Mouse (Mus musculus): ENCODE data around the gene Unc5b. TPM values are rescaled to one million over a fixed set of nuclear protein-coding genes. Genes with fewer than 3 reads are reported as not detected.
A peak's percentile ranks its signal among the peaks of the same experiment; 100 is the strongest.

Unc5b gene
- total RNA-seq, 2 experiments from 2014 or later = not detected

- no peak for ATAC-seq (replicated peaks; ENCODE audit: poor library complexity)
Observed at GRCm38 (mm10) chr10:60727301-60727700, 104.1 kb downstream of the Unc5b start.

DNA sequence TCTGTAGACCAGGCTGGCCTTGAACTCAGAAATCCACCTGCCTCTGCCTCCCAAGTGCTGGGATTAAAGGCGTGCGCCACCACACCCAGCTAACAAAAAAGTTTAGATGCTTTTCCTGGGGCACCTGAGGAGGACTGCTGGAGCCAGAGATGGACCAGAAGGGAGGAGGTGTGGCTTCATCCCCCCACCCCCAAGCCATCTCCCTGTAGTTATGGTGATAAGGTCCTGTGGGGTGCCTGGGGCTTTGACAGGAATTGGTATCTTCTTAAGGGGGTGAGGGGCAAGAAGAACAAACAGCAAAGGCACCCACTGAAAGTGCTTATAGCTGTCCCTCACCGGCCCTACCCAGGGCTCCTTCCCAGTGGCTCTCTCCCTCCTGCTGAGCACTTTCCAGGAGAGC is 104.5 kb downstream of the Unc5b start:
- ATAC-seq (replicated peaks; ENCODE audit: poor library complexity) = no peak

DNA sequence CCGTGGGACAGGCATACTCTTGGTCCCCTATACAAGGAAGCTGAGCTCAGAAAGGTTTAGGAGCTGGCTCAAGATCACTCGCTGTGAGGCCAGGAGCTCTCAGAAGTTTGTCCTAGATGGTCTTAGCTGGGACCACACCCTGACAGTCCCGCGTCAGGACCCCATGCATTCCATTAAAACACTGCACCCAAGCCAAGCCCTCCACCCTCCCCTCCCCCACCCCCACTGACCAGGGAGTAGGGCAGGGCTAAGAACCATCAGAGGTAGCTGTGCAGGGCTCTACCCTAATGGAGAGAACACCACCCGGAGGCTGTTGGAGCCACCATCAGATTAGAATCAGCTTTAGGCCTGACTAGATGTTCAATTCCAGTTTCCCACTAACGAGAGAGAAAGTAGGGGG is 106.9 kb downstream of the Unc5b start:
- ATAC-seq (replicated peaks; ENCODE audit: poor library complexity) = no peak

GRCm38 (mm10) chr10:60723345-60723744 is 108.0 kb downstream of the Unc5b start:
- ATAC-seq (replicated peaks; ENCODE audit: poor library complexity) = peak; percentile 52; the same call in 1 of the 2 replicates

GRCm38 (mm10) chr10:60721640-60722039 is 109.7 kb downstream of the Unc5b start:
- no peak for ATAC-seq (replicated peaks; ENCODE audit: poor library complexity)

- no peak for ATAC-seq (replicated peaks; ENCODE audit: poor library complexity)
Observed at GRCm38 (mm10) chr10:60720461-60720860, 110.9 kb downstream of the Unc5b start.

GRCm38 (mm10) chr10:60718491-60718890 is 112.9 kb downstream of the Unc5b start:
- no peak for ATAC-seq (replicated peaks; ENCODE audit: poor library complexity)

- no peak for ATAC-seq (replicated peaks; ENCODE audit: poor library complexity)
Observed at GRCm38 (mm10) chr10:60716449-60716848, 114.9 kb downstream of the Unc5b start.

Other genes with a start within 250 kb of the Unc5b start
- gene Cdh23, start 135.1 kb downstream of the Unc5b start, total RNA-seq (2015) = 0.07 and 0.22 TPM in 2 replicates
- 0.03 and 0.21 TPM in 2 replicates for gene Cdh23, start 135.1 kb downstream of the Unc5b start, total RNA-seq (2017)
- gene Slc29a3, start 78.8 kb downstream of the Unc5b start, total RNA-seq (2015) = 34.4 and 42.0 TPM in 2 replicates
- gene Slc29a3, start 78.8 kb downstream of the Unc5b start, total RNA-seq (2017) = 12.2 and 12.5 TPM in 2 replicates